Mouse (Mus musculus) lung, adult 18-20 months (tissue): ENCODE results near the gene Ccdc162.

Experiments
- DNase-seq, 2 experiments: peaks; one replicate each; pipeline ENCODE4 v3.0.0; 2022; ENCODE audit warnings: mixed read lengths in 2 of 2

The Ccdc162 gene

DNA sequence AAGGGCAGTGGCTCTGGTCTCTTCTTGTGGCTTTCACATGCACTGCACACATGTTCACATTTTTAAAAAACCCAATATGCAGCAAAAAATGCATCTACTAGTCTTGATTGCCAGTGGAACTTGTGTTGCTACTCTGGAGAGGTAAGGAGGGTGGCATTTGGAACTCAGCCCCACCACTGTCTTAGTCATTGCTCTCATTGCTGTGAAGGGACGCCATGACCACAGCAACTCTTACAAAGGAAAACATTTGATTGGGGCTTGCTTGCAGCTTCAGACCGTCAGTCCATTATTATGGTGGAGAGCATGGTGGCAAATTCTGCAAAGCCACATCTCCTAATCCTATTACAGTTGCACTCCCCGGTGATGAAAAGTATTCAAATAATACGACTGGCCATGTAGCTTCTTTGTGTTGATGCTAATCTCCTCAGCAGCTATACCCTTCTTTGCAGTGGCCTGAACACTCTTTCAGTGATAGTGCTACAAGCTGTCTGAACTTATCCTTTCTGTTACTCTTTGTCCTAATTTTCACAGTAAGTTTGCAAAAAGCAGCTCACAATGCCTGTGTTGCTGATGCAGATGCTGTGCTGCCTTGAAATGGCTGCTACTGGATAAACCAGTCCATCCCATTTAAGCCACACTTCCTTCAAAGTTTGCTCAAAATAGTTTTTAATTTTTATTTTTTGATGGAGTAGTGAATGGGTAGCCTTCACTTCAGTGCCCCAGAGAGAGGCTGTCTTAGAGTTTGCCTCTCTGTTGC is 179.0 kb downstream of the Ccdc162 start:
- no peak for DNase-seq

DNA sequence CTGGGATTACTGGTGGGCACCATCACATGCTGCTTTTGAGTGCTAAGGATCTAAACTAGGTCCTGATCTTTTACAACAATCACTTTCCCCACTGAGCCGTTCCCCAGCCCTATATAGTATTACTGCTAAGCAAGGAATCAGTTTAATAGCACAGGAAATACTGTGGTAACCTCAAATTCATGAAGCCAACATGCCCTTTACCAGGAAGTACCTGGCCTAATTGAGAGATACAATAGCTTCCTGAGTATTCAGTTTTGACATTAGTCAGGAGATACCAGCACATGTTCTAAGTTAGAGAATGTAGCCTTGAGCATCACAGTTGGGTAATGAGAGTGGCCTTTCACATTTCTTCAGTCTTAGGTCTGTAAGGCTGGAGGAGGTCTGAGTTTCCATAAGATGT is 179.7 kb downstream of the Ccdc162 start:
- DNase-seq: no peak

DNA sequence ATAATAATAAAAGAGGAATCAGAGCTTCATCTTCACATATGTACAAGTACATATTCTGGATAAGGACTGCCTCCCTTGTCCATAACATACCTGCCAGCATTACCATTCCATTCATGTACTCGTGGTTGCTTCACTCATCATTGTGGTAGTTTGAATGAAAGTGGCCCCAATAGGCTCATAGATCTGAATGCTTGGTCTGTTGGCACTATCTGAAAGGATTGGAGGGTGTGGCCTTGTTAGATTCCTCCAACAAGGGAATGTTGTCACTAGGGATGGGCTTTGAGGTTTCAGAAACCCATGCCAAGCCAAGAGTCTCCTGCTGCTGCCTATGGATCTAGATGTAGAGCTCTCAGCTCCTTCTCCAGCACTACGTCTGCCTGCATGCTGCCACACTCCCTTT is 180.4 kb downstream of the Ccdc162 start:
- no peak for DNase-seq

DNA sequence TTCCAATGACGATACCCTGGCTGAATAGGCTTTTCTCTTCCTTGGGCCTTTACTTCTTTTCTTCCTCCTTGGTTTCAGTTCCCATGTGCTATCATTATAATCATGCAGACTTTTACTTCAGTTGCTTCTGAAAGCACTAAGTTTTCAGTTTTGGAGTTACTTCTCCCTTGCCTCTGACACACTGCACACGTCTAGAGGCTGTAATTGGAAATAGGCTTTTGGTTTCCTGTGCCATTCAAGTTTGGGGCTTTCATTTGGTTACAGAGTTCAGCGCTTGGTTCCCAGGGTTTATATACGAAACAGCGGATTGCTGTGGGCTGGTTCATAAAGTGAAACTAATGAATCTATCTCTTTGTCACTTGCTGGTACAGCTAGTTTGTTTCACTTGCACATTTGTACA is 186.5 kb downstream of the Ccdc162 start:
- no peak for DNase-seq

DNA sequence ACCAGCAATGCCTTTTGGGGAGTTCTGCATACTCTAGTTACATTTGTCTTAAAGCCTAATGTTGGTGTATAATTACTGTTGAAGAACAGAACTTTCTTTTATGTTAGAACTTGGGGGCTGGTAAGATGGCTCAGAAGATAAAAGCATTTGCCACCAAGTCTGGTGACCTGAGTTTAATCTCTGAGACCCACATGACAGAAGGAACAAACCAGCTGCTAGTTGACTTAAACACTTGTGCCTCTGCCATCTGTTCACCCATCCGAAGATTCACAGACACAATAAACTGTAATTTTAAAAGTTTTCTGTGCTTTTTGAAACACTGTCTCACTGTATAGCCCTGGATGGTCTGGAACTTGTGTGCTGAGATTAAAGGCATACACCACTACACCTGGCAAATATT is 190.7 kb downstream of the Ccdc162 start:
- no peak for DNase-seq

DNA sequence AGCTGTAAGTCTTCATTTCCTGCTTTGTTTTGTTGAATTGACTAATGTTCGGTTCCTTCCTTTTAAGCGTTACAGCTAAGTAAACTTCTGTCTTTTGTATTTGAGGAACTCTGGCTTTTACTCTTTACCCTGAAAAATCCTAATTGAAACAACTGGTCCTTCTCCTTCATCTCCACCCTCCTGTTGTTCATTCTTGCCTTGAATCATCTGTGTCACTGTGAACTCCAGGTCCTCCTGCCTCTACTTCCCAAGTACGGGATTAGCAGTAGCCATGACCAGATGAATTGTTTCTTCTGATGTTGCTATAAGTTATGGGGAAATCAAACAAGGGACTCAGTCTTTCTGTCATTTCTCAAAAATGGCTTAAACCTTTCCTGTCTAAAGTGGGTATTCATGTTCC is 193.0 kb downstream of the Ccdc162 start:
- no peak for DNase-seq

DNA sequence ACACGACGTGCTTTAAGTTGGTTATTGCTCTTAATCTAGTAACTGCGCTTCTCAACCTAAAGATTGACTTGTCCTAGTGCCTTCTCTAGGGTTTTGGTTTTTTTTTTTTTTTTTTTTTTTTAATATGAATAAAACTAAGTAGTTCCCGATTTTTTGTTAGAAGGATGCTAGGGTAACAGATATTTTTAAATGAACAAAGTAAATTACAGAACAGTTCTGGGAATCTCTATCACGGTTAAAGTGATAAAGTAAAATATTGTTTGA is 196.1 kb downstream of the Ccdc162 start:
- DNase-seq: no peak

DNA sequence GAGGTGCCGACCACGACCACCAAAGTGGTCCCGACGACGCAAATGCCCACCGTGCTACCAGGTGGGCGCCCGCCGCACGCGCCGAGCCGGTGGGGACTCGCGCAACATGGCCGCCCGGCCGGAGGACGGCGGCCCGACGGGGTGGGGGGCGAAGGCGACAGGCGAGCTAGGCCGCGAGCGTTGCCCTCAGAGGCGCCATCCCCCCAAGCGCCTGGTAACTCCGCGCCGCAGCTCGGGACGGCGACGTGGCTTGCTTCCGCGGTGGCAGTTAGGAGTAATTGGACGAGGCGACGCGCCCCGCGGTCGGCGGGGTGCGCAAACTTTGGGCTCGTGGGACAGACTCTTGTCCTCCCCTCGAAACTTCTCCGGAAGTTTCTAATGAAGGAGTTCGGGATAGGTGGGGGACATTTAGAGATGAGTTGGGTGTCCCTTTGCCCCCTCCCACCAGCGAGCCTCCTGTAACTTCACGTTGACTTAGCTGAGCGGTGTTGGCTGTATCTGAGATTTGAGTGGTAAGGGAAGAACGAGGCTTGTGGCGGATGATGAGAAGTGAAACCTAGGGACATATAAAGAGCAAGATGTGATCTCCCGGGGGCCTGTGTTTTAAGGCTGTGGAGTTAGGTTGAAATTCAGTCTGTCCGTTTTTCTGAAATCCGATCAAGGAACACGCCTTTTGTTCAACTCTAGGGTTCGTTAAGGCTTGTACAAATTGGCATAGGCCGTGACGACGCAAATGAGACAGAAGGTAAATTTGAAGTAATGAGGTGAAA is 196.6 kb downstream of the Ccdc162 start:
- DNase-seq: peak; percentile 50 to 65

DNA sequence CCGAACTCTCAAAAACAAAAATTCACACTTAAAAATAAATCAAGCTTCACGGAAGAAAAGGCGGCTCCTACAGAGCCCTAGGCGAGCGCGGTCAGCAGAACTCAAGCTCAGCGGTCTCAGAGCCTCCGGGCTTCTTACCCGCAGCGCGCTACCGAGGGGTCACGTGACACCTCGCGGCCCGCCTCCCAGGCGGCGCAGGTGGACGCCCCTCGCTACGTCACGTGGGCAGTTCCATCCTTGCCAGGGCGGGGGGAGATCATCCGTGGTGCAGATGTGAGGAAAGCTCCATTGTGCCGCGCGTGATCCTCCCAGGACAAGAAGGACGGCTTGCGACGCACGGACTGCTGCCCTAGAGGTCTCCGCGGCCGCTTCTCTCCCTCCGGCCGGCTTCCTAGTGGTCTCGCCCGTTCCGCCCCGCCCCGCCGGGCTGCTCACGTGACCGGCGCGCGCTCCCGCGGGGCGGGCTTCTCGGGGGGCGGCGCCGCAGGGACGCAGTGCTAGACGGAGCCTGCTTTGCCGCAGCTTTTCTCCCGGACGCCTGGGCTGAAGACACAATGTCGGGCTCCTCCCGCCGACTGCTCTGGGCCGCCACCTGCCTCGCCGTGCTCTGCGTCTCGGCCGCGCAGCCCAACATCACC is 197.3 kb downstream of the Ccdc162 start, which contains the start of gene Cd164:
Cd164 (plus strand) TSS at position 434 of the 638 bp plus-strand sequence.
- peak; percentile 89 for DNase-seq

DNA sequence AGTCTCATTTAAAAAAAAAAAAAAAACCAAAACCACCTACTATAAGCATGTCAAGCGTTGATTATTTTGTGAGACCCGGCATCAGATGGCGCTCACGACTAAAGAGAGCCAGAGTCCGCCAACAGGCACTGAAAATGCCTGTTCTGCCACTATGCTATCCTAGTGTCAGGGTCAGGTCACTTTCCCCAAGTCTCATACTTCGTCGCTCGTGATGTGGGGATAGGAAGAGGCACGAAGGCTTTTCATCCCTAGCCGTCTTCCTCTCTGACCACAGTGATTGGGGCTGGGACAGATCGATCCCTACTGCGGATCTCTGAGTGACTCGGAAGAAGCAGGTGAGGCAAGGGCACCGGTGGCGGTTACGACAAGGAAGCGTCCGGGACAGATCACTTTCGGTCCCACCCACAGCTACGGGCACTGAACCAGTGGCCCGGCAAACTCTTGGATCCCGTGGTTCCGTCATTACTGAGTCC is 197.9 kb downstream of the Ccdc162 start:
- DNase-seq: peak; percentile 81 to 84

DNA sequence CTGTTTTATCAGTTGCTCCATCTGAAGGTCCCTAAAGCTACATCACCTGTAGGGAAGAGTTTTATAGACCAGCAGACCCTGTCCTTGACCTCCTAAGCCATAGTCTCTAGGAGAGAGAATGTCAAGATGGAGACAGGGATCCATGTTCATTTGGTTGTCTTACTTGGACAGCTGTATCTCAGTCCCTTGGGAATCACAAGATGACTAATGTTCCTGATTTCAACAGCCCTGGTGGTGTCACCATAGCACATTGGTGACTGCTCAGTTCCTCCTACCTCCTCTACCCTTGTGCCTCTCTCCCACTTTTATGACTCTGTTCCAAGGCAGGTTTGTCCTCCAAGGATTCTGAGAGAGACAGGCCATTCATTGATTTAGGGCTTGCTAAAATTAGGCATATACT is 201.5 kb downstream of the Ccdc162 start:
- no peak for DNase-seq

DNA sequence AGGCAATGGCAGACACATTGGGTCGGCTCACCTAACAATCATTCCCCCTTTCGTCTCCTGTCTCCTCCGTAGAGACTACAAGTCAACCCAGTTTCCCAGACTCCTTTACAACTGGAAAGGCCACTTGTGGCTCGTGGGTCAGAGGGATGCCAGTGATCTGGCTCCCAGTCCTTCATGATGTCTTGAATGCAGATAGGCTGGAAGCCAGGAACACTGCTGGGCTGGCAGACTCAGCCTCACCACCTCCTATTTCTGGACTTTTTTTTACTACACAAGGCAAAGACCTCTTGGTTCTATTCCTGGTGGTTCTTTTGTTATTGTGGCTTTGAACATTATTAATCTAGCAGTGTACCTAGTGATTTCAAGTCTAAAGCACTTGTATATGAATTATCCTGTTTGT is 202.1 kb downstream of the Ccdc162 start:
- DNase-seq: no peak

DNA sequence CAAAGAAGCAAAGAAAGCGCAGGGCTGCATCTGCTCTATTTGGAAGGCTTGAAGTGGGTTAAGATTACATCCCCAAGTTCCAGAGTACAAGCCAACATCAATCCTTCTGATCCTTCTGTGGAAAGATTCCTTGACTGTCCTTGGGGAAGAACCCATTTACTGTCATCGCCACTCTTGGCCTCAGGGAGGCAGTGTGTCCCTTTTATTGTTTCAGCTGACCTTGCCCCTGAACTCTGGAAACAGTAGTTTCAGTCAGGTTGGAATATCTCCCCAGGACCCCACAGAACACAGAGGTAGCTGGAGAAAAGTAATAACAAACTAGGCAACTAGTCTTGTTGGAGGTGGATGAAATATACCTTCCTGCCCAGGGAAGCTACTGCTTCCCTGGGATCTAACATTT is 207.3 kb downstream of the Ccdc162 start:
- DNase-seq: no peak

DNA sequence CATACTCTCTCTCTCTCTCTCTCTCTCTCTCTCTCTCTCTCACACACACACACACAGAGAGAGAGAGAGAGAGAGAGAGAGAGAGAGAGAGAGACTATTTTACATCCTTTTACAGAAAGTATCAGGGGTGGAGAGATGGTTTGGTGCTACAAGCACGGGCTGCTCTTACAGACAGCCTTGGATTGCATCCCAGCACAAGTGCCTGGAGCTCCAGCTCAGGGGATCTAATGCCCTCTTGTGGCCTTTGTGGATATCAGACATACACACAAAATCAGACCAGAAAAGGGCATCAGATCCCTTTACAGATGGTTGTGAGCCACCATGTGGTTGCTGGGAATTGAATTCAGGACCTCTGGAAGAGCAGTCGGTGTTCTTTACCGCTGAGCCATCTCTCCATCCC is 211.0 kb downstream of the Ccdc162 start:
- DNase-seq: peak; percentile 54 to 74

DNA sequence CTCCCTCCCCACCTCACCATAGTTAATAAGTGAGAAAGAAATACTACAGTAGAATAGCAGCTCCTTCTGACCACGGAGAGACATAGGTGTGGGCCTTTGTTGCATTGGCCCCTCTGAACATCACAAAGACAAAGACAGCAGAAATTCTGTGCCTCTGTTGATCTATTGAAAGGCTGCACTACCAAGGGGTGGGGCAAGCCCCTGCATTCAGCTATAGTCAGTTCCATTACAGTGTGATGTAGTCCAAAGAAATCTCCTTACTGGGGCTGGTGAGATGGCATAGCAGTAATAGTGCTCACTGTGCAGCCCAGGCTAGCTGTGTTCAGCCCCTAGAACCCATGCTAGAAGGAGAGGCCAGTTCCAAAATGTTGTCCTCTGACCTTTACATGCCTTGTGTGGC is 211.4 kb downstream of the Ccdc162 start:
- DNase-seq: no peak

DNA sequence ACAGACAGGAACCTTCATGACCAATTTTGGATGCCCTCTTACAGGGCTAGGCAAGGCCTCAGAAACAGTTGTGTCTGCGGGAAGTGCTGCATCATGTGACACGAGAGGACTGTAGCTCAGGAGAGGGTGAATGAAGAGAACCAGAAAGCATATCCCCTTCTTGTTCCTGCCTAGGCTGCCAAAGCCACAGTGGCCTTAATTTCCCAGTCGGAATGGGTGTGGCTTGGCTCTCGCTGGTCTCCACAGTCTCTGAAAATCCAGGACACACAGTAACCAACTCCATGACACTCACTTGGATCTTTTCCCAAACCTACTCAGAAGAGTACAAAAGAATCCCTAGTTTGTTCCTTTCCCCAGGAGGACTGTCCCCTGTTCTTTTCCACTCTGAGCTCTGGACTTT is 215.5 kb downstream of the Ccdc162 start:
- DNase-seq: peak in 1 of 2 experiments; percentile 47

DNA sequence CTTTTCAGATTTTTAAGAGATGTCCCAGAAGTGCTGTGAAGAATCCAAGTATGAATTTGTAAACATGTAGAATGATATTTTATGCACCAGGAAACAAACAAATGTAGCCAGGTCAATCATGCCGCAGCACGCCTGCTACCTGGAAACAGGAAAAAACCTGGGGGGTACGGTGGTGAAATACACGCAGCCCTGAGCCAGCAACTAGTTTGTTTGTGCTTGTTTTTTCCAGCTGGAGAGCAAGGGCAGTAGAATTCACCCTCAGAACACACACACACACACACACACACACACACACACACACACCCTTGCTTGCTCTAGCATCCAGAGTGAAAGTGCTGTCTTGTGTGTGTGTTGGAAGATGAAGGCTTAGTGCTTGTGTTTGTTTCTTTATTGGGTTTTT is 225.3 kb downstream of the Ccdc162 start:
- DNase-seq: peak in 1 of 2 experiments; percentile 39

DNA sequence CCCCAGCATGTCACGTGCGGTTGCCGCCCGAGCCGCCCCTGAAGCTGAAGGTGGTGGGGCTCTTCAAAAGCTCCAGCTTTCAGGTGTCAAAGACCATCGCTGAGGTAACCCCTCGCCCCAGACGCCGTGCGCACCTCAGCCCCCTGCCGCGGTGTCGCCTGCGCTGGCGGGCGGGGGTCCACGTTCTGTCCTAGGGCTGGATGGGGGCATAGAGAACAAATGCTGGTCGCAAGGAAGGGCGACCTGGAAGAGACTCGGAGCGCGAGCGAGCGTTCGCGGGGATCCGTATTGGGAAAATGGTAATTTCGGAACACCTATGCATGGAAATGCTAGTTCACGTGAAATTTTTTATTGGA is 225.9 kb downstream of the Ccdc162 start:
- DNase-seq: no peak

DNA sequence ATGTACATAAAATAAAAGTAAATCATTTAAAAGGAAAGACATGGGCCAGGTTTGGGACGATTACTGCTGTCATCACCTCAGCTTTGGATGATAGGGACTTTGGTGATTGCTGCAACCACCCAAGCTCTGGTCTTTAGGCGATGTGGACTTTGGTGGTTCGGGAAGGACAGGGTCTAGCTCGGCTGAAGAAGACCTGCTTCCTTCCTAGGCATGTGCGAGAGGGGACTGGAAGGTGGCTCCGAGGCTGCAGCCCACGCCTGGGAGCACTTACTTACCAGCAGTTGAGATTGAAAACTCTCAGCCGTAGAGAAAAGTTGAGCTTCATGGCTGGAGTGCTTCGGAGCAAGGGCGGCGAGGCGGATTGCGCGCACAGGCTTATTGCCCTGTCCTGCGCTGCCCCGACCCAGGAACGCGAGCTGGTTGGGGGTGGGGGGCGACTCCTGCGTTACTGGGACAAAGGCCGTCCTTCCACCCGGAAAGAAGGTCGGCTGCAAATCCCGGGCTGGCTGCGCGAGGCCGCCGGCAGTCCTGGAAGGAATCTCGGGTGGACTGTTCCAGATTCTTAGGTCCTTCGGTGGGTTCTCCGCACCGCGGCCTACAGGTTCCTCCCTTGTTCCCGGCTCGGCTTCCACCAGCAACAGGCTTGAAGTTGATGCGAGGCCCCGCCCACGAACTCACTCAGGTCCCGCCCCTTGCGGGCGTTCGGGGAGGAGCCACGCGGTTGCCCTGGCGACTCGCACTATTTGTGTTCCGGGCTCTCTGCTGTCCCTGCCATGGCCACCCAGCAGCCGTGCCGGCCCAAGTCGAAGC is 226.5 kb downstream of the Ccdc162 start, which contains the start of the genes Smpd2 and Ppil6:
Smpd2 (minus strand) TSS at position 662 of the 810 bp plus-strand sequence.
Ppil6 (plus strand) TSS at position 732 of the 810 bp plus-strand sequence.
- DNase-seq: peak; percentile 97

DNA sequence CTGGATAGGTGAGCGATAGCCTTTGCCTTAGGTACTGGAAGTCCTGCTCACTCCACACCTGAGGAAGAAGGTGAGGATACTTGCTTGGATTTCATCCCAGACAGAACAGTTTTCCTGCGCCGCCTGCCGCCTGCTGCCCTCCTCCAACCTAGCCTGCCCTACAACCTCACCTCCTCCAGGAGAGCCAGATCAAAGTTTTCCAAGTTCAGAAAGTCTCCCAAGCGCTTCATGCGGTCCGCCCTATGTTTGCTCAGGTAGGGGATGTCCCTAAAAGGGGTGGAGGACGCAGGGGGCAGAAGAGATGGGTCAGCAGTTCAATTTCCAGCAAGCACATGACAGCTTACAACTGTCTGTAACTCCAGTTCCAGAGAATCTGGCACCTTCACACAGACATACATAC is 227.1 kb downstream of the Ccdc162 start:
- no peak for DNase-seq

DNA sequence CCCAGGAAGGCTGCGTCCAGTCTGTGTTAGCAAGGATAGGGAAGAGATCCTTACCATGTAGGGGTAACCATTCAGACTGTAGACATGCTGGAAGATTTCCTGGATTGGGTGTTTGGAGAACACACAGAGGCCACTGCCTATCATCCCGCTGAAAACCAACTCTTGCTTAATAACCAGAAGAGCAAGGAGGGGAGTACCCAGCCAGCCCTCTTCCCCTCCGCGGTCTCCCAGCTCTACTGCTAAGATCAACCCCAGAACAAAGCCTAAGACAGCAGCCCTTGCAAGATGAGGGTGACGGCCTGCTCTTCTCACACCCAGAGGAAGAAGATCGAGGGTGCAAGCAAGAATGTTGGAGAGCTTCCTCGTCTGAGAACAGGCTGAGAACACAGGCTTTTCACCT is 227.6 kb downstream of the Ccdc162 start:
- peak in 1 of 2 experiments; percentile 16 for DNase-seq
